Mouse (Mus musculus): Measurements from ENCODE around the gene Pgm2. TPM values are rescaled to one million over a fixed set of nuclear protein-coding genes. Genes with fewer than 3 reads are reported as not detected.

Pgm2 gene
- total RNA-seq, 2 experiments from 2014 or later = 12.3 to 13.4 TPM

- ATAC-seq (replicated peaks; ENCODE audit: low FRiP score, poor library complexity, severe bottlenecking) = no peak
These were observed 76.3 kb downstream of the Pgm2 start for GRCm38 (mm10) chr5:64168990-64169540.

GRCm38 (mm10) chr5:64172884-64173283 is 80.1 kb downstream of the Pgm2 start:
- ATAC-seq (replicated peaks; ENCODE audit: low FRiP score, poor library complexity, severe bottlenecking) = no peak

- no peak for ATAC-seq (replicated peaks; ENCODE audit: low FRiP score, poor library complexity, severe bottlenecking)
These were observed 80.6 kb downstream of the Pgm2 start for GRCm38 (mm10) chr5:64173302-64173701.

GRCm38 (mm10) chr5:64174429-64174935 is 81.7 kb downstream of the Pgm2 start:
- no peak for ATAC-seq (replicated peaks; ENCODE audit: low FRiP score, poor library complexity, severe bottlenecking)

Other genes with a start within 250 kb of the Pgm2 start
- 19.5 and 45.3 TPM in 2 replicates for gene Rell1, start 124.1 kb upstream of the Pgm2 start, total RNA-seq (2015; ENCODE audit: low replicate concordance)
- 45.3 and 64.4 TPM in 2 replicates for gene Rell1, start 124.1 kb upstream of the Pgm2 start, total RNA-seq (2017; ENCODE audit: low replicate concordance)
- 3.6 and 15.1 TPM in 2 replicates for gene Tbc1d1, start 63.4 kb downstream of the Pgm2 start, total RNA-seq (2015; ENCODE audit: low replicate concordance)
- gene Tbc1d1, start 63.4 kb downstream of the Pgm2 start, total RNA-seq (2017; ENCODE audit: low replicate concordance) = 4.5 and 5.7 TPM in 2 replicates